Mouse (Mus musculus): ENCODE data around the gene Olfr788.

The Olfr788 gene

DNA sequence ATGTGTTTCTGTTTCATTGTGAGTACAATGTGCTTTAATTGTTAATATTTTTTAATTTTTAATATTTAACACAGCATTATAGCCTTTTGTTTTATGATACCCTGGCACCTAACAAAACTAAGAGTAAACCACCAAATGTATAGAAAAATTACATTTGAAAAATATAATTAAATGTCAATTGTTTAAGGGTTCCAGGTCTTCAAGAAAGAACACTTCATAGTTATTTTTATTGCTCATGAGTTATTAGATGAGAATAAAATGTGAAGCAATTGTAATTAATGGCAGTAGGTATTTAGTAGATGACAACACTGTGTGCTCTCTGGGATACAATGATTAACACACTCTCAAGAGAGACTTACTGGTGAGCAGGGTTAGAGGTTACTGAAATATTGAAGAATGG, at the start of gene Olfr788:
Gene Olfr788, plus strand, starts transcription at position 301 of the 400 bp plus-strand sequence.
- no peak for DNase-seq (ENCODE audit: low read depth, low spot score)

DNA sequence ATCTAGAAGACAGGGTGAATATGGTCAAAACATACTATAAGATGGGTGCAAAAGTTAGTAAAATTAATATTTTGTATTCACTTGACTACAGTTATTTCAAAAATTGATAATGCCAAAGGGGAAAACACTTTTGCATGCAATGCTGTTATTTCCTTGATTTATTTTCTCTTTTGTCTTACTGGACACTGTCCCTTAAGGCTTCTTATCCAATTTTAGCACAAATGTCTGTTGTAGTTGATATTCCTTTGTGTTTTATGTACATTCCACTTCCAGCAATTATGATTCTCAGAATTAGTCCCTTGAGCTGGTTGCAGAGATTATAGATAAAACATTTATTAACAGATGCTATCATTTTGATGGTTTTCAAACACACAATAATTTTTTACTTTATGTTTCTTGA, 43.8 kb upstream of the Olfr788 start, which contains the start of gene Olfr786:
Gene Olfr786, plus strand, starts transcription at position 301 of the 400 bp plus-strand sequence.
- DNase-seq (ENCODE audit: low read depth, low spot score) = no peak

DNA sequence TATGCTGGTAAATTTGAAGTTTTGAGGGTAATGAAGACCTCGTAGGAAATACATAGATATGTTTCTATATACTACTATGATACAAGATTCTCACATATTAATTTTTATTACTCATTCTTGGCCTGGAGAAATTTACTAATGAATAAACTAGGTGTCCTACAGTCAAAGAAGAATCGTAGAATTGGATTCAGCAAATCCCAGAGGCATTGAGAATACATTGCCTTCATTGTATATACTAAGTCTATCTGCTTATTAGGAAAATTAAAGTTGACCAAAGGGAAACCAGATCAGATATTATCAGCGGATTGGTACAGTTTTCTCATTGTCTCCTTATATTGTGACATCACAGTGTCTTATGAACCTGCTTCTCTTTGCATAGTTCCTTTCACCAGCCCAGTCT, 9.2 kb upstream of the Olfr788 start, which contains the start of gene Olfr787:
Gene Olfr787, plus strand, starts transcription at position 301 of the 400 bp plus-strand sequence.
- DNase-seq (ENCODE audit: low read depth, low spot score) = no peak

DNA sequence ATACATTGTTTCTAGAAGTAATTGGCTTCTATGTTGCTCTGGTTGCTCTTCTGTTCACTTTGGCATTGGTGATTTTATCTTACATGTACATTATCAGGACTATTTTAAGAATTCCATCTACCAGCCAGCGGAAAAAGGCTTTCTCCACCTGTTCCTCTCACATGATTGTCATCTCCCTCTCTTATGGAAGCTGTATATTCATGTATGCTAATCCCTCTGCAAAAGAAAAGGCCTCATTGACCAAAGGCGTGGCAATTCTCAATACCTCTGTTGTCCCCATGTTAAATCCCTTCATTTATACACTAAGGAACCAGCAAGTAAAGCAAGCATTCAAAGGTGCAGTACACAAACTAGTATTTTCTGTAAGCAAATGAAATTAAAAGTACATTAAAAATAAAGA, 2.5 kb downstream of the Olfr788 start:
- DNase-seq (ENCODE audit: low read depth, low spot score) = no peak

DNA sequence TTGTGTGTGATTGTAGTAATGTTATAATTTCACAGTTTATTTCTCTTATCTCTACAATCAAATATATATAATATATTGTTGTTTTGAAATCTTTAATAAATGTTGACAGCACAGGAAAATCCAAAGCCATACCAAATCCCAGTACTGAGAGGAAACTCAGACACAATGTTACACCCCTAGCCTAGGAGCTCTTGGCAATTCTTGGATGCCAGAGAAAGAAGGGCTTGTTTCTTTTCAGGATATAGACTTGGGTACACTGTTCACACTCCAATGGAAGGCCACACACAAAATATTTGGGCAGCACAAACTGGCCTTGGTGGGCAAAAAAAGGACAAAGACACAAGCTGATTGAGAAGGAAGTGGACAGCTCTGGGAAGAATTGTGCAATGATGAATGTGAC, 2.9 kb downstream of the Olfr788 start:
- DNase-seq (ENCODE audit: low read depth, low spot score) = no peak

DNA sequence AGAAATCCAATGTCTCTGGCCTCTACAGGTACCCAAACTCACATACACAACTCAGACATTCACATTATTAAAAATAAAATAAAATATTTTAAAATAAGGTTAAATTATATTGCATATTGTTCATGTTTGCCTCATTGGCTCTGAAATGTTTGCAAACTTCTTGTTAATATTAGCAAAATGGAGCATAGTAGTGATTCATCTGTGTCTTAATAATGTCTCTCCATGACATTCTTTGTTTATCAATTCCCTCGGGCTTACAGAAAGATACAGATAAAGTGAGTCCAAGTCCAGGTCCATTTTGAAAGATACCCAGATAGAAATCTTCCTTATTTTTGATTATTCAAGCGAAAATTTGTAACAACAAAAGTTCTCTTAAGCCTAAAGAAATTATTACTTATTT, 13.7 kb downstream of the Olfr788 start, which contains the start of gene Olfr789:
Gene Olfr789, plus strand, starts transcription at position 301 of the 400 bp plus-strand sequence.
- DNase-seq (ENCODE audit: low read depth, low spot score) = no peak

DNA sequence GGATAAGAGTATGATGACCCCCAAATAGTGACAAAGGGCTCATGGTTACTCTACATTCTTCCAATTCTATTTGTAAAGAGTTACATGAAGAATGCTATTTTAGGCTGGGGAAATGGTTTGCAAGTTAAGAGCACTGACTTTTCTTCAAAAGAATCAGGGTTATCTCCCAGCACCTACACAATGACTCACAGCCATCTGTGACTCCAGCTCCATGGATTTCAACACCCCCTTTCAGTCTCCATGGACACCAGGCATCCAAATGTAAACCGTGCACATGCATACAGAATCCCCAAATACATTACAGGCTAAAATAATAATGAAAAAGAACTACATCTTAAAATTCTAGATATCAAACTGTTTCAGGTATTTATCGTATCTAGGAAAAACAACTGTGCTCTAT, 19.3 kb downstream of the Olfr788 start:
- no peak for DNase-seq (ENCODE audit: low read depth, low spot score)

DNA sequence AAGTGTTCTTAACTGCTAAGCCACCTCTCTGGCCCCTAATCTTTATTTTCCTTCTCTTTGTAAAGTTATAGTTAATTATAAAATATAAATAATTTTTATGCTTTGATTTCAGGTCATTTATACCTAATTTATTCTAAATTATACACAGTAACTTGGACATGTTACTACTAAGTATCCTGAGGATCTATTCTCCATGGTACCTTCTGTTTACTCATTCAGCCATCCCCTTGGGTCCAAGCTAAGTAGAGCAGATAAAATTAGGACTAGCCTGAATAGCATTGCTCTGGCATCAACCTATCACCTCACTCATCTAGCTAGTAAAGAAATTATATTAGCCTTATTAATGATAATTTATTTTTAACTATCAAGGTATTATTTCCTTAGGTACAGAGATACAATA, 27.4 kb downstream of the Olfr788 start, which contains the start of gene Olfr790:
Gene Olfr790, plus strand, starts transcription at position 301 of the 400 bp plus-strand sequence.
- no peak for DNase-seq (ENCODE audit: low read depth, low spot score)

DNA sequence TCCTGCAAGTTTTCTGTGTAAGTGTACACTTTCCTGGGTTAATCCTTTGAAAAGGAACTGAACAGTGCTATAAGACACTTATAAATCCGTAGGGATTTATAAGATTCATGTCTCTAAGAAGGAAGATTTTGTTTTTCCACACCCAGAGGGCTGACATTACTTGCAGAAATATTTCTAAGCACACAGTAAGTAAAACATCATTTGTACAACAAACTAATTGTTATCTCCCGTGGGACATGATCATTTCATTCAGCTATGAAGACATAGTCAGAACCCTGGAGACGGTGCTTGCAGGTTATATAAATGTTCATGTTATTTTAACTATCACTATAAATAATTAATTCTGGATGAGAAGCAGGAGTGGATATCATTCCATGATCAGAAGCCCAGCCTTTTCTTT, 50.7 kb downstream of the Olfr788 start, which contains the start of gene Olfr791:
Gene Olfr791, plus strand, starts transcription at position 301 of the 400 bp plus-strand sequence.
- DNase-seq (ENCODE audit: low read depth, low spot score) = no peak

All from c-Kit-negative CD71-positive TER-119-positive erythroid progenitor cells, embryonic 14.5 days (primary cell).